Mouse (Mus musculus) neutrophil, adult 5-6 weeks (primary cell): ENCODE results near the gene Arhgef10l. TPM values are rescaled to one million over a fixed set of nuclear protein-coding genes. Genes with fewer than 3 reads are reported as not detected.

Experiments used
- ATAC-seq: fragments of 151-379, 151-347 bp; 2 replicates; pipeline ENCODE4 v1.8.0; 2017; ENCODE audit warnings: mild to moderate bottlenecking, moderate TSS enrichment; ENCODE audit not compliant: insufficient number of reproducible peaks, poor library complexity, low FRiP score, severe bottlenecking; ENCODE audit errors: extremely low read depth
- total RNA-seq: library from RNA; stranded (forward); fragments of 200-1000 nt; gene quantifications from 2 replicates; pipeline ENCODE4 v1.2.3, GENCODE M21; 2017

Arhgef10l gene
- total RNA-seq, 1 experiment from 2014 or later: 4.2 TPM

GRCm38 (mm10) chr4:140513797-140514196, 152.0 kb downstream of the Arhgef10l start:
- ATAC-seq: no peak

- no peak for ATAC-seq
Measured at GRCm38 (mm10) chr4:140509856-140510255, 156.0 kb downstream of the Arhgef10l start.

GRCm38 (mm10) chr4:140507172-140507714, 158.6 kb downstream of the Arhgef10l start:
- ATAC-seq: no peak

GRCm38 (mm10) chr4:140505608-140506002, 160.2 kb downstream of the Arhgef10l start:
- ATAC-seq: no peak

GRCm38 (mm10) chr4:140504921-140505607, 160.7 kb downstream of the Arhgef10l start:
- no peak for ATAC-seq

- ATAC-seq: no peak
Measured at GRCm38 (mm10) chr4:140504067-140504913, 161.5 kb downstream of the Arhgef10l start.

- no peak for ATAC-seq
Measured at GRCm38 (mm10) chr4:140500766-140501165, 165.0 kb downstream of the Arhgef10l start.

- no peak for ATAC-seq
Measured at GRCm38 (mm10) chr4:140499571-140499970, 166.2 kb downstream of the Arhgef10l start.

- ATAC-seq: no peak
Measured at GRCm38 (mm10) chr4:140497169-140497568, 168.6 kb downstream of the Arhgef10l start.

GRCm38 (mm10) chr4:140491555-140491954, 174.3 kb downstream of the Arhgef10l start:
- ATAC-seq: no peak

GRCm38 (mm10) chr4:140485442-140485841, 180.4 kb downstream of the Arhgef10l start:
- no peak for ATAC-seq

GRCm38 (mm10) chr4:140483134-140483533, 182.7 kb downstream of the Arhgef10l start:
- ATAC-seq: no peak

- no peak for ATAC-seq
Measured at GRCm38 (mm10) chr4:140480369-140481067, 185.3 kb downstream of the Arhgef10l start.

- ATAC-seq: no peak
Measured at GRCm38 (mm10) chr4:140475194-140475593, 190.6 kb downstream of the Arhgef10l start.

- no peak for ATAC-seq
Measured at GRCm38 (mm10) chr4:140469760-140470452, 195.9 kb downstream of the Arhgef10l start.

GRCm38 (mm10) chr4:140467254-140467791, 198.5 kb downstream of the Arhgef10l start:
- ATAC-seq: no peak
